Mouse (Mus musculus): ENCODE measurements at regions not wholly inside any gene's neighbourhood (a gene's known extent, or its start where the extent isn't known, plus 50 kb on each side); places are given as distances from the start of the nearest gene placed in this dataset.
"Not testable (repeated sequence)": the region's sequence is repeated elsewhere in the genome, so short reads cannot be mapped to it uniquely, and the experiment has no call there.

GRCm38 (mm10) chr16:55758707-55759067 is 80.0 kb downstream of the Nfkbiz start:
- DNase-seq (ENCODE audit: low read depth in 1 of 2, low spot score in 2 of 2): no peak

GRCm38 (mm10) chr16:55757952-55758706 is 80.6 kb downstream of the Nfkbiz start:
- DNase-seq (ENCODE audit: low read depth in 1 of 2, low spot score in 2 of 2): no peak

- DNase-seq (ENCODE audit: low read depth in 1 of 2, low spot score in 2 of 2): not testable (repeated sequence)
Observed at GRCm38 (mm10) chr16:55757422-55757815, 81.3 kb downstream of the Nfkbiz start.

GRCm38 (mm10) chr16:55756764-55757421 is 81.8 kb downstream of the Nfkbiz start:
- DNase-seq (ENCODE audit: low read depth in 1 of 2, low spot score in 2 of 2): no peak

GRCm38 (mm10) chr16:55755309-55755832 is 83.3 kb downstream of the Nfkbiz start:
- no peak for DNase-seq (ENCODE audit: low read depth in 1 of 2, low spot score in 2 of 2)

GRCm38 (mm10) chr16:55754092-55754763 is 84.5 kb downstream of the Nfkbiz start:
- peak; percentile 50 to 67 for DNase-seq (ENCODE audit: low read depth in 1 of 2, low spot score in 2 of 2)

GRCm38 (mm10) chr16:55753380-55753779 is 85.3 kb downstream of the Nfkbiz start:
- DNase-seq (ENCODE audit: low read depth in 1 of 2, low spot score in 2 of 2): no peak

GRCm38 (mm10) chr16:55747250-55747649 is 91.4 kb downstream of the Nfkbiz start:
- DNase-seq (ENCODE audit: low read depth in 1 of 2, low spot score in 2 of 2): peak; percentile 9 to 18

- no peak for DNase-seq (ENCODE audit: low read depth in 1 of 2, low spot score in 2 of 2)
Observed at GRCm38 (mm10) chr16:55746159-55746558, 92.5 kb downstream of the Nfkbiz start.

GRCm38 (mm10) chr16:55745094-55745493 is 93.6 kb downstream of the Nfkbiz start:
- no peak for DNase-seq (ENCODE audit: low read depth in 1 of 2, low spot score in 2 of 2)

GRCm38 (mm10) chr16:55741099-55741863 is 97.4 kb downstream of the Nfkbiz start:
- no peak for DNase-seq (ENCODE audit: low read depth in 1 of 2, low spot score in 2 of 2)

- DNase-seq (ENCODE audit: low read depth in 1 of 2, low spot score in 2 of 2): no peak
Observed at GRCm38 (mm10) chr16:55738741-55739140, 100.0 kb downstream of the Nfkbiz start.

- DNase-seq (ENCODE audit: low read depth in 1 of 2, low spot score in 2 of 2): no peak
Observed at GRCm38 (mm10) chr16:55735476-55735968, 103.2 kb downstream of the Nfkbiz start.

- no peak for DNase-seq (ENCODE audit: low read depth in 1 of 2, low spot score in 2 of 2)
Observed at GRCm38 (mm10) chr16:55734301-55734700, 104.4 kb downstream of the Nfkbiz start.

- DNase-seq (ENCODE audit: low read depth in 1 of 2, low spot score in 2 of 2): no peak
Observed at GRCm38 (mm10) chr16:55733751-55734150, 104.9 kb downstream of the Nfkbiz start.

- DNase-seq (ENCODE audit: low read depth in 1 of 2, low spot score in 2 of 2): no peak
Observed at GRCm38 (mm10) chr16:55731003-55731402, 107.7 kb downstream of the Nfkbiz start.

GRCm38 (mm10) chr16:55726538-55726937 is 112.2 kb downstream of the Nfkbiz start:
- no peak for DNase-seq (ENCODE audit: low read depth in 1 of 2, low spot score in 2 of 2)

GRCm38 (mm10) chr16:55720430-55720829 is 118.3 kb downstream of the Nfkbiz start:
- DNase-seq (ENCODE audit: low read depth in 1 of 2, low spot score in 2 of 2): no peak

- no peak for DNase-seq (ENCODE audit: low read depth in 1 of 2, low spot score in 2 of 2)
Observed at GRCm38 (mm10) chr16:55710017-55710416, 128.7 kb downstream of the Nfkbiz start.

GRCm38 (mm10) chr16:55706502-55706901 is 132.2 kb downstream of the Nfkbiz start:
- no peak for DNase-seq (ENCODE audit: low read depth in 1 of 2, low spot score in 2 of 2)

GRCm38 (mm10) chr16:55698489-55698892 is 140.2 kb downstream of the Nfkbiz start:
- DNase-seq (ENCODE audit: low read depth in 1 of 2, low spot score in 2 of 2): peak; percentile 27 to 36

Data from monocyte, adult 2 months (primary cell).